Mouse (Mus musculus): ENCODE data around the gene Stub1. TPM values are rescaled to one million over a fixed set of nuclear protein-coding genes. Genes with fewer than 3 reads are reported as not detected.

The Stub1 gene
- 105 and 167 TPM in 2 replicates for polyA plus RNA-seq (2012; rRNA removed; ENCODE audit: low replicate concordance)

DNA sequence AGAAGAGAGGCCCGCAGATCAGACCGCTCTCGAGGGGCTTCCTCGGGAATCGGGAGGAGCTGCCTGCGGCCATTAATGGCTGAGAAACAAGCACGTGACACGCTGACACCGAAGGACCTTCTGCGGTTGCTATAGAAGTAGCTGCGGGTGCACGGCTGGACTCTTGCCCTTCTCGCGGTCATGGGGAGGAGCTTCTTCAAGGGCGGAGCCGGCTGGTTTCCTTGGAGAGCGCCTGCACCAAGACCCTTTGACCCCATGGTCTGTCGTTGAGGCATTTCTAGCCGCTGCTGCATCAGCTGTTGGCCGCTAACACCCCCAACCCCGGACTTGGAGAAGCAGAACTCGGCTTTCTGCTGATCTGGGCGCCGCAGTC lies at the start of gene Stub1:
Gene Stub1, minus strand, starts transcription at position 114 of the 373 bp plus-strand sequence.

GRCm38 (mm10) chr17:25880196-25880910 lies 47.1 kb upstream of the Stub1 start, which contains the start of gene Wfikkn1:
Gene Wfikkn1 (minus strand): TSS chr17:25880858.

GRCm38 (mm10) chr17:25874721-25875170 lies 41.5 kb upstream of the Stub1 start, which contains the start of gene Mettl26:
Gene Mettl26 (plus strand): TSS chr17:25875074.

DNA sequence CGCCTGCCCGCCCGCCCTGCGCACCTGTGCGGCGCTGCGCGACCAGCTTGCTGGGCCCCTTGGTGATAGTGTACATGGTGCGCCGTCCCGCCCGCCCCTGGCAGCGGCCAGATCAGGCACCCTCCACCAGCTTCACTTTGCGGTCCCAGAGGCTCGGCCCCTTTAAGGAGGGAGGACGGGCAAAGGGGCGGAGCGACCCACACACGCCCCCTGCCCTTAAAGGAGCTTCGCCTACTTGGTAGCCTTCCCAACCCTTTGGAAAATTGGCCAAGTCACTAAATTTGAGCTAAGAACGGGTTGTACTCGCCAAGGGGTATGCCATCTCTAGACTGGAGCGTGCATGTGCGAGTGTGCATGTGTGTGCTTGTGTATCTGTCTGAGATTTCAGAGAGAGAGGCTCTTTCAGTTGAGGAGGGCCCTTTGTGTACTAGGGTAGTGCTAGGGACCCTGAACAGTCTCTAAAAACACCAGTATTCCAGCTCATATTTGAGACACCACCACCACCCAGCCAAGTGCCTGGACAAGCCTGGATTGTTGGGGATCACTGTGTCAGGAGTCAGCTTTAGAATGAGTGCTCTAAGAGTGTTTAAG lies 35.5 kb upstream of the Stub1 start, which contains the start of gene Mcrip2:
Gene Mcrip2, minus strand, starts transcription at position 164 of the 591 bp plus-strand sequence.

DNA sequence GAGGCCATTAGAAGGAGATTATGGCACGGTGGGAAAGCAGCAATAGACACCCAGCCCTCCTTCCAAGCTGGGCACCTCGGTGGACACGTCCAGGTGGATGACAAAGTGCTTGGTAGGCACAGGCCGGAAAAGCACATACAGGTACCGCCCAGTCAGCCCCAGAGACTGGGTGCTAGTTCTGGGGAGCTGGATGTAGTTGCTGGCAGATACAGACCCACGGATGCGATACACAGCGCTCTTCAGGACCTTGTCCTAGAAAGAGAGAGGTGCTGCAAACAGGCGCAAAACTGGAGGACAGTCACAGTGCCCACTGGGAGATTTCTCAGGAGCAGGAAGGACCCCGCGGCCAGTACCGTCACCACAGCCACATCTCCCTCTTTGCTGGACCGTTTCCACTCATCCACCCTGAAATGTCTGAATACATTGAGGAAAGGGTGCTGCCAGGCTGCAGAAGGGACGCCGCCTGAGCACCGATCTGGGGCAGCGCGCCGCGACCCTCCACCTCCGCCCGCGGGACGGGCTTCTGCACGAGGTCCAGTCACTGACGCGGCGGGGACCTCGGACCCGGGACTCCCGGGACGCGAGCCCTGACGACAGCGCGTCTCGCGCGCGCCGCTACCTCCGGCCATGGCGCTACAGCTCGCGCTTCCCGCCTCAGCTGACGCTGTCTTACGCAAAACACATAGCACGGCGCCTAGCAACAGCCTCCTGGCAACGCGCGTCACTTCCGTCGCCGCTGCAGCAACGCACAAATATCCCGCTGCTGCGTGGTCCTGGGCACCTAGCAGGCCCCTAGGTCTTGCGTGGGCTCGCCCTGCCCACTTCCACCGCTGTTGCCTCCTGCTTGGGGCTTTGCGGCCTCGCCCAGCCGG lies 27.9 kb upstream of the Stub1 start, which contains the start of gene Wdr90:
Gene Wdr90, minus strand, starts transcription at position 670 of the 872 bp plus-strand sequence.

DNA sequence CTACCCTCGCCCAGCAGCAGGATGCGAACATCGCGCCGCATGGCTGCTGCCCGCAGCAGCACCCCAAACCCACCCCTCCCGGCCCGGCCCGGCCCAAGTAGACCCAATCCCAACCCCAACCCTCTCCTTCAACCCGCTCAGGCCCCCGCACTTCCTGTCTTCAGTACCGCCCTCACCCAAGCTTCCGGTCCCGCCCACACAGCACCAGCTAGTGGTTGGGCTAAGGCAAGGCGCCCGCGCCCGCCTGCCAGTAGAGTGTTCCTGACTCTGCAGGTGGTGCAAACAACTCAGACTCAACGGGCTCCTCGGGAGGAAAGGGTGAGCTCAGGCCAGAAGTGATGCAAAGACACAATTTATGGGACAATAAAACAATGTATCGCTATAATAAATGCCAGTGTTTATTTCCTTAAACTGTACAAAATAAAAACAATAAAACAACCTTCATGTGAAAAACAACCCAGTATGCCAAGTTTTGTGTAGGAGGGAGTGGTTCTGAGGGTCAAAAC lies 11.2 kb upstream of the Stub1 start, which contains the start of gene Rhot2:
Gene Rhot2, minus strand, starts transcription at position 456 of the 506 bp plus-strand sequence.

GRCm38 (mm10) chr17:25841117-25841880 lies 8.1 kb upstream of the Stub1 start, which contains the start of gene Gm20683:
Gene Gm20683 (minus strand): TSS chr17:25841763.

GRCm38 (mm10) chr17:25837076-25837410 lies 3.8 kb upstream of the Stub1 start, which contains the start of gene Rhbdl1:
Gene Rhbdl1 (minus strand): TSS chr17:25837295.

DNA sequence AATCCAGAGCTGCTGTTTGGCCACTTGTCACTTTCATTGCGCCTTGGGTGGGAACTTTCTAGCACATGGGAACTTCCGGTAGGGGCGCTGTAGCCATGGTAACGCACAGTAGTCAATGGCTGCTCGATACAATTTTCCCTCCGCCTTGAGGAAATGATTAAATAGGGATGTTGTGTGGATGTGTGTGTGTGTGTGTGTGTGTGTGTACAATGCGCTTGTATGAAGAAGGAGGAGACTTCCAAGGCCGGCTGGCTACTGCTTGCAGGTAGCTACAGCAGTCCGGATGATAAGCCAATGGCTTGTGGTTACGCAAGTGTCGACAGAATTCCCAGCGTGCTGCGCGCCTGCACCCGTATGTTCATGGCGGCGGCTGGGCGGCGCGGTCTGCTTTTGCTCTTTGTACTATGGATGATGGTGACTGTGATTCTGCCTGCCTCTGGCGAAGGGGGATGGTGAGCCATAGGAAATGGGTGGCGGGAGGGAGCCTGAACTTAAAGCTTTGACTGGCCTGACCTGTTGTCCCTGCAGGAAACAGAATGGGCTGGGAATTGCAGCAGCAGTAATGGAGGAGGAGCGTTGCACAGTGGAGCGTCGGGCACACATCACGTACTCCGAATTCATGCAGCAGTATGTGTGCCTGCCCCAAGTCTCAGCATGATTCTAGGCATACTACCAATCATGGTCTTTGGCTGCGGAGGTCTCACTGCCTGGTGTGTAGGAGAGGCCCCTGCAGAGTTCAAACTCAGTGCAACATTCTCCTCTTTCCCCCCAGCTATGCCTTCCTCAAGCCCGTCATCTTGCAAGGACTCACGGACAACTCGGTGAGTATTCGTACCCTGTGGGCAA lies 4.3 kb downstream of the Stub1 start, which contains the start of gene Jmjd8:
Gene Jmjd8, plus strand, starts transcription at position 156 of the 846 bp plus-strand sequence.

GRCm38 (mm10) chr17:25823452-25823851 lies 9.8 kb downstream of the Stub1 start, which contains the start of gene Wdr24:
Gene Wdr24 (plus strand): TSS chr17:25823627.

DNA sequence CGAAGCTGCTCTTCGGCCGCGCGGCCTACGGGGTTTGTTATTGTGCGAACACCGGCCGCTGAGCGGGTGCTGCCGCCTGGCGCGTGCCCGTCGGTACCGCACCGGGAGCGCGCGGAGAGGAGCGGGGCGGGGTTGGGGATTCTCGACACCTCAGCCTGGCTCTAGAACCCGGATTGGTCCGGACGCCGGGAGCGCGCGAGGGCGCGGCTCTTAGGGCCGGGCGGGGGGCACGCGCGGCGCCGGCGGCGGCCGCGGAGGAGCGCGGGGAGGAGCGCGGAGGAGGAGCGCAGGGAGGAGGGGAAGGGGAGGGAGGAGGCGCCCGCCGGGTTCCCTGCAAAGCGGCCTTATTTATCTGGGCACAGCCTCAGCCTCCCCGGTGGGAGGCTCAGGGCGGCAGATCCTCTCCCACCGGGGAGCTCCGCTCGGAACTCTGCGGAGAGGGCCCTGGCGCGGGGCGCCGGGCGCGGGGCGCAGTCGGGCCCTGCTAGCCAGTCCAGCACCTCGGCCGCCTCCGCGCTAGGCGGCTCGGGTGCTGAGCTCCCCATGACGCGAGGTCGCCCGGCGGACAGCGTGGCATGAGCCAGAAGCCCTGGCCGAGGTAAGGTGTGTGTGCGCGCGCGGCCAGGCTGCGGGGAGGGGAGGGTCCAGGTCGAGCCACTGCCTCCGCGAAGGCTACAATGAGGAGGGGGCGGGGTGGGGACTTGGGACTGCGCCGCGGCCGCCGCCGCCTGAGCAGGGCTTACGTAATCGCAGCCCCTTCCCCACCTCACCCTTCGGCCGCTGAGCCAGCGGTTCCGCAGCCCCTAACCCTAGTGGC lies 24.2 kb downstream of the Stub1 start, which contains the start of gene Fbxl16:
Gene Fbxl16, plus strand, starts transcription at position 297 of the 817 bp plus-strand sequence.

GRCm38 (mm10) chr17:25796951-25797369 lies 36.2 kb downstream of the Stub1 start, which contains the start of gene Metrn:
Gene Metrn (minus strand): TSS chr17:25797136.

DNA sequence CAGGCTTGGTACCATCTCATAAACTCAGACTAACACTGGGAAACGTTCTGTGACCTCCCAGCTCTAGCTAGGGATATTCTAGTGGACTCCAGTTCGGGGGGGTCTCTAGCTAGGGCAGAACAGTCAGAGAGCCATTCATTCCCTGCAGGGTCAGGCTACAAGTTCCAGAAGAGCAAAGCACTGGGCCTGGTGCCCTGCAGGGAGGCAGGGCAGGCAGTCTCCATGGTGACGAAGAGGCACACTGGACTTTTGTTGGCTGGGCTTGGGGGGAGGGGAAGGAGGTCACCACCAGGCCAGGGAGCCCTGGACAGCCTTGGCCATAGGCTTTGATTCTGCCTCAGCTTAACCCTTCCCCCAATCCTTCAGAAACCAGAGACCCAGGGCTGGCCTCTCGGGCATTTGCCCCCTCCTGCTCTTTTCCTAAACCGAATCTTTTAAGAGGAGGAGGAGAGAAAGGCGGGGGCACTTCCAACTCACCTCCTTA lies 37.6 kb downstream of the Stub1 start, which contains the start of gene AC134908.4:
Gene AC134908.4, minus strand, starts transcription at position 51 of the 484 bp plus-strand sequence.

DNA sequence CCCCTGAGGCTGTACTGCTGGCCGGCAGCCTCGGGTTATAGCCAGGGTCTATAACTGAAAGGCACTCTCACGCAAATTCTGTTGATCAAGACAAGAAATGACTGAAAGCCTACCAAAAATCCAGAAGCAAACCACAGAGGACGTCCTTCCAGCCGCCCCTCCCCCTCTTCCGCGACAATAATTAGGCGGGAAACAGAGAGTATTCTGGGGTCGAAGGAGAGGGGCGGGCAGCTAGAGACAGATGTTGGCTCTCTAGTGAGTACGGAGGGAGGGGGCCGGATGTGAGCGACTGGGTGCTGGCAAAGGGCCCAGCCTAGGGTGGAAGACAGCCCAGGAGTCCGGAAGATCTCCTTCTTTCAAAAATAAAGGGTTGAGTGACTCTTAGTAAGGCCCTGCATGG lies 40.6 kb downstream of the Stub1 start, which contains the start of gene Fam173a:
Gene Fam173a, minus strand, starts transcription at position 287 of the 400 bp plus-strand sequence.

GRCm38 (mm10) chr17:25786280-25786679 lies 46.9 kb downstream of the Stub1 start, which contains the start of gene Ccdc78:
Gene Ccdc78 (plus strand): TSS chr17:25786580.

DNA sequence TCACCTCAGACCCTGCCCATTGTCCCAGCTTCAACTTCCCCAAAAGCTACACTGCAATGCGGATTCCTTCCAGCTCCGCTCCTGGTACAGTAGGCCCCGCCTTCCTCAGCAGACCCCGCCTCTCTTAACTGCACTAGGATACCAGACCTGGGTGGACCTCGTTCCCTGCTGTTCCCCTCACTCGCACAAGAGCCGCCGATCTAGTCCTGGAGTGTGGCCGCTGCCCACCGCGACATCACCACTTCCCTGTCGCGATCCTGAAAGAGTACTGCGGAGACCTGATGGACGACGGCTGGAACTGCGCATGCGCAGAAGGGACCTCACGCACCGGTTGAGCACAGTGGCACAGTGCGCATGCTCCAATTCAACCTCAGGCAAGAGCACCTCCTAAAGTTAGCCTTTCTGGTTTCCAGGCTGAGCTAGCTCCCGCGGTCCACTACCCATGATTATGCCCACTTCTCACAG lies 47.9 kb downstream of the Stub1 start, which contains the start of gene Haghl:
Gene Haghl, minus strand, starts transcription at position 393 of the 465 bp plus-strand sequence.

Measured in duodenum, adult 2 months (tissue).